Mouse (Mus musculus): Measurements from ENCODE around the gene Prkn. TPM values are rescaled to one million over a fixed set of nuclear protein-coding genes. Genes with fewer than 3 reads are reported as not detected.

Gene Prkn
- polyA plus RNA-seq, 1 experiment: 3.0 TPM

GRCm38 (mm10) chr17:11336156-11336555 lies 496.0 kb downstream of the Prkn start:
- Histone ChIP-seq H3K4me1 (ENCODE audit: control insufficient read depth, insufficient read depth, low read length) (no peaks in the 10 kb centered on the region), H3K4me3 (replicated peaks; ENCODE audit: extremely low read depth, low read depth, low read length) (no peak overlapping the region)
- TF ChIP-seq CTCF (IDR thresholded peaks at IDR 0.05; ENCODE audit: insufficient read depth, low read length): no peak
- DNase-seq: no peak
- WGBS: 61% methylated on average over 1 of the region's 1 CpGs

GRCm38 (mm10) chr17:11340368-11340767 lies 500.2 kb downstream of the Prkn start:
- DNase-seq: no peak
- no peak overlapping the region for H3K4me3 ChIP-seq (replicated peaks; ENCODE audit: extremely low read depth, low read depth, low read length)
- 50% methylated on average over 4 of the region's 4 CpGs for WGBS
- TF ChIP-seq POLR2A (IDR thresholded peaks at IDR 0.05; ENCODE audit: borderline replicate concordance, extremely low read depth, low read depth, low read length) (no peak), CTCF (IDR thresholded peaks at IDR 0.05; ENCODE audit: insufficient read depth, low read length) (no peak)
- no peaks in the 10 kb centered on the region for H3K4me1 ChIP-seq (ENCODE audit: control insufficient read depth, insufficient read depth, low read length)

- no peak for DNase-seq
- H3K4me3 ChIP-seq (replicated peaks; ENCODE audit: extremely low read depth, low read depth, low read length): no peak overlapping the region
- WGBS: 82% methylated on average over 1 of the region's 1 CpGs
- H3K4me1 ChIP-seq (ENCODE audit: control insufficient read depth, insufficient read depth, low read length): no peaks in the 10 kb centered on the region
- TF ChIP-seq CTCF (IDR thresholded peaks at IDR 0.05; ENCODE audit: insufficient read depth, low read length): no peak
- no peak for TF ChIP-seq POLR2A (IDR thresholded peaks at IDR 0.05; ENCODE audit: borderline replicate concordance, extremely low read depth, low read depth, low read length)
Measured at GRCm38 (mm10) chr17:11346310-11346709, 506.1 kb downstream of the Prkn start.

- H3K4me1 ChIP-seq (ENCODE audit: control insufficient read depth, insufficient read depth, low read length): no peaks in the 10 kb centered on the region; the same call in 1 of the 2 replicates
- WGBS: 34% methylated on average over 1 of the region's 1 CpGs
- no peak overlapping the region for H3K4me3 ChIP-seq (replicated peaks; ENCODE audit: extremely low read depth, low read depth, low read length)
- no peak for TF ChIP-seq POLR2A (IDR thresholded peaks at IDR 0.05; ENCODE audit: borderline replicate concordance, extremely low read depth, low read depth, low read length)
- no peak for TF ChIP-seq CTCF (IDR thresholded peaks at IDR 0.05; ENCODE audit: insufficient read depth, low read length)
- DNase-seq: no peak
Measured at GRCm38 (mm10) chr17:11352778-11353552, 512.8 kb downstream of the Prkn start.

GRCm38 (mm10) chr17:11353553-11353945 lies 513.4 kb downstream of the Prkn start:
- H3K4me1 ChIP-seq (ENCODE audit: control insufficient read depth, insufficient read depth, low read length): no peaks in the 10 kb centered on the region; the same call in 1 of the 2 replicates
- TF ChIP-seq POLR2A (IDR thresholded peaks at IDR 0.05; ENCODE audit: borderline replicate concordance, extremely low read depth, low read depth, low read length): no peak
- no peak for TF ChIP-seq CTCF (IDR thresholded peaks at IDR 0.05; ENCODE audit: insufficient read depth, low read length)
- DNase-seq: no peak
- H3K4me3 ChIP-seq (replicated peaks; ENCODE audit: extremely low read depth, low read depth, low read length): no peak overlapping the region
- WGBS: 69% methylated on average over 4 of the region's 4 CpGs

- H3K4me1 ChIP-seq (ENCODE audit: control insufficient read depth, insufficient read depth, low read length): no peaks in the 10 kb centered on the region; the same call in 1 of the 2 replicates
- DNase-seq: no peak
- WGBS: 83% methylated on average over 7 of the region's 7 CpGs
- H3K4me3 ChIP-seq (replicated peaks; ENCODE audit: extremely low read depth, low read depth, low read length): no peak overlapping the region
- TF ChIP-seq POLR2A (IDR thresholded peaks at IDR 0.05; ENCODE audit: borderline replicate concordance, extremely low read depth, low read depth, low read length) (no peak), CTCF (IDR thresholded peaks at IDR 0.05; ENCODE audit: insufficient read depth, low read length) (no peak)
Measured at GRCm38 (mm10) chr17:11354348-11354747, 514.2 kb downstream of the Prkn start.

GRCm38 (mm10) chr17:11375461-11375860 lies 535.3 kb downstream of the Prkn start:
- no peak for DNase-seq
- no peak for TF ChIP-seq POLR2A (IDR thresholded peaks at IDR 0.05; ENCODE audit: borderline replicate concordance, extremely low read depth, low read depth, low read length)
- TF ChIP-seq CTCF (IDR thresholded peaks at IDR 0.05; ENCODE audit: insufficient read depth, low read length): no peak
- H3K4me1 ChIP-seq (ENCODE audit: control insufficient read depth, insufficient read depth, low read length): no peaks in the 10 kb centered on the region
- 80% methylated on average over 2 of the region's 2 CpGs for WGBS
- H3K4me3 ChIP-seq (replicated peaks; ENCODE audit: extremely low read depth, low read depth, low read length): no peak overlapping the region

- WGBS: 88% methylated on average over 8 of the region's 8 CpGs
- TF ChIP-seq CTCF (IDR thresholded peaks at IDR 0.05; ENCODE audit: insufficient read depth, low read length) (no peak), POLR2A (IDR thresholded peaks at IDR 0.05; ENCODE audit: borderline replicate concordance, extremely low read depth, low read depth, low read length) (no peak)
- DNase-seq: no peak
- no peak overlapping the region for H3K4me3 ChIP-seq (replicated peaks; ENCODE audit: extremely low read depth, low read depth, low read length)
- no peaks in the 10 kb centered on the region for H3K4me1 ChIP-seq (ENCODE audit: control insufficient read depth, insufficient read depth, low read length)
Measured at GRCm38 (mm10) chr17:11383364-11383962, 543.3 kb downstream of the Prkn start.

- WGBS: 86% methylated on average over 4 of the region's 4 CpGs
- no peak for DNase-seq
Measured at GRCm38 (mm10) chr17:11385246-11385645, 545.1 kb downstream of the Prkn start.

More at GRCm38 (mm10) chr17:11385246-11385645, 545.1 kb downstream of the Prkn start:
- no peak overlapping the region for H3K4me3 ChIP-seq (replicated peaks; ENCODE audit: extremely low read depth, low read depth, low read length)
- TF ChIP-seq CTCF (IDR thresholded peaks at IDR 0.05; ENCODE audit: insufficient read depth, low read length) (no peak), POLR2A (IDR thresholded peaks at IDR 0.05; ENCODE audit: borderline replicate concordance, extremely low read depth, low read depth, low read length) (no peak)
- no peaks in the 10 kb centered on the region for H3K4me1 ChIP-seq (ENCODE audit: control insufficient read depth, insufficient read depth, low read length)

Data from lung, adult 2 months (tissue).